Mouse (Mus musculus): Measurements from ENCODE around the gene Zc3h4. TPM values are rescaled to one million over a fixed set of nuclear protein-coding genes. Genes with fewer than 3 reads are reported as not detected.

Gene Zc3h4
- 9.7 and 10.4 TPM in 2 replicates for polyA plus RNA-seq (2015; fragmentation: Nextera tagmentation; extraction: Ambion mirVana)

- no peaks in the 10 kb centered on the region for H3K9me3 ChIP-seq (replicated peaks; ENCODE audit: control insufficient read depth, low read length)
- peak; percentile 53 for ATAC-seq (ENCODE audit: insufficient read depth, low FRiP score)
- peak within 1 kb of the TSS; percentile 84 for H3K4me2 ChIP-seq (ENCODE audit: low read depth, low read length)
- peak within 1 kb of the TSS; percentile 100 for H3K9ac ChIP-seq (ENCODE audit: low read length)
- under 1% methylated on average over 81 of the region's 85 CpGs for WGBS
- H3K27me3 ChIP-seq (ENCODE audit: control insufficient read depth, insufficient read depth, low read length) = no peaks in the 10 kb centered on the region
- H3K27ac ChIP-seq (ENCODE audit: low read length) = peak within 1 kb of the TSS; percentile 100
- H3K36me3 ChIP-seq (ENCODE audit: control insufficient read depth, insufficient read depth, low read length) = no peaks in the 10 kb centered on the region
- peak within 1 kb of the TSS; percentile 95 for H3K4me3 ChIP-seq (replicated peaks; ENCODE audit: low read length)
- H3K4me1 ChIP-seq (ENCODE audit: control insufficient read depth, insufficient read depth, low read length) = peaks cover 36% of the 10 kb centered on the region
Observed at GRCm38 (mm10) chr7:16400689-16401611, at the start of gene Zc3h4. Zc3h4 (plus strand) TSS chr7:16400910.

GRCm38 (mm10) chr7:16355854-16356594 is 44.7 kb upstream of the Zc3h4 start:
- Histone ChIP-seq H3K4me1 (ENCODE audit: control insufficient read depth, insufficient read depth, low read length) (no peaks in the 10 kb centered on the region), H3K27me3 (ENCODE audit: control insufficient read depth, insufficient read depth, low read length) (no peaks in the 10 kb centered on the region), H3K4me2 (ENCODE audit: low read depth, low read length) (no peak overlapping the region), H3K9me3 (replicated peaks; ENCODE audit: control insufficient read depth, low read length) (no peaks in the 10 kb centered on the region), H3K27ac (ENCODE audit: low read length) (peak overlapping the region; percentile 50), H3K4me3 (replicated peaks; ENCODE audit: low read length) (no peak overlapping the region), H3K9ac (ENCODE audit: low read length) (no peak overlapping the region), H3K36me3 (ENCODE audit: control insufficient read depth, insufficient read depth, low read length) (peaks cover 15% of the 10 kb centered on the region; the same call in 1 of the 2 replicates)
- WGBS = 56% methylated on average over 3 of the region's 3 CpGs
- peak; percentile 80; the same call in 1 of the 2 replicates for ATAC-seq (ENCODE audit: insufficient read depth, low FRiP score)

- Histone ChIP-seq H3K4me2 (ENCODE audit: low read depth, low read length) (no peak overlapping the region), H3K9ac (ENCODE audit: low read length) (no peak overlapping the region), H3K4me1 (ENCODE audit: control insufficient read depth, insufficient read depth, low read length) (no peaks in the 10 kb centered on the region), H3K9me3 (replicated peaks; ENCODE audit: control insufficient read depth, low read length) (no peaks in the 10 kb centered on the region), H3K27me3 (ENCODE audit: control insufficient read depth, insufficient read depth, low read length) (no peaks in the 10 kb centered on the region), H3K4me3 (replicated peaks; ENCODE audit: low read length) (no peak overlapping the region), H3K27ac (ENCODE audit: low read length) (no peak overlapping the region), H3K36me3 (ENCODE audit: control insufficient read depth, insufficient read depth, low read length) (peaks cover 15% of the 10 kb centered on the region; the same call in 1 of the 2 replicates)
- WGBS = 94% methylated on average over 3 of the region's 3 CpGs
- no peak for ATAC-seq (ENCODE audit: insufficient read depth, low FRiP score)
Observed at GRCm38 (mm10) chr7:16357602-16358001, 43.1 kb upstream of the Zc3h4 start.

- Histone ChIP-seq H3K27me3 (ENCODE audit: control insufficient read depth, insufficient read depth, low read length) (no peaks in the 10 kb centered on the region), H3K4me1 (ENCODE audit: control insufficient read depth, insufficient read depth, low read length) (peaks cover 13% of the 10 kb centered on the region; the same call in 1 of the 2 replicates), H3K4me3 (replicated peaks; ENCODE audit: low read length) (no peak overlapping the region), H3K27ac (ENCODE audit: low read length) (peak overlapping the region; percentile 84), H3K36me3 (ENCODE audit: control insufficient read depth, insufficient read depth, low read length) (peaks cover 5% of the 10 kb centered on the region), H3K9ac (ENCODE audit: low read length) (no peak overlapping the region), H3K9me3 (replicated peaks; ENCODE audit: control insufficient read depth, low read length) (no peaks in the 10 kb centered on the region), H3K4me2 (ENCODE audit: low read depth, low read length) (no peak overlapping the region)
- no peak for ATAC-seq (ENCODE audit: insufficient read depth, low FRiP score)
- WGBS = 47% methylated on average over 1 of the region's 1 CpGs
Observed at GRCm38 (mm10) chr7:16364319-16364718, 36.4 kb upstream of the Zc3h4 start.

GRCm38 (mm10) chr7:16364901-16365500 is 35.7 kb upstream of the Zc3h4 start:
- ATAC-seq (ENCODE audit: insufficient read depth, low FRiP score) = 0 out of 2 replicates have a peak, but pooled peaks have one; percentile 51
- Histone ChIP-seq H3K36me3 (ENCODE audit: control insufficient read depth, insufficient read depth, low read length) (peaks cover 5% of the 10 kb centered on the region), H3K9ac (ENCODE audit: low read length) (peak overlapping the region; percentile 17; the same call in 1 of the 2 replicates), H3K9me3 (replicated peaks; ENCODE audit: control insufficient read depth, low read length) (no peaks in the 10 kb centered on the region), H3K4me1 (ENCODE audit: control insufficient read depth, insufficient read depth, low read length) (peaks cover 16% of the 10 kb centered on the region; the same call in 1 of the 2 replicates), H3K4me2 (ENCODE audit: low read depth, low read length) (no peak overlapping the region), H3K27ac (ENCODE audit: low read length) (peak overlapping the region; percentile 84), H3K27me3 (ENCODE audit: control insufficient read depth, insufficient read depth, low read length) (no peaks in the 10 kb centered on the region), H3K4me3 (replicated peaks; ENCODE audit: low read length) (no peak overlapping the region)
- 49% methylated on average over 4 of the region's 4 CpGs for WGBS

GRCm38 (mm10) chr7:16366133-16366646 is 34.5 kb upstream of the Zc3h4 start:
- H3K4me1 ChIP-seq (ENCODE audit: control insufficient read depth, insufficient read depth, low read length) = peaks cover 16% of the 10 kb centered on the region; the same call in 1 of the 2 replicates
- H3K27ac ChIP-seq (ENCODE audit: low read length) = peak overlapping the region; percentile 84
- no peak overlapping the region for H3K9ac ChIP-seq (ENCODE audit: low read length)
- no peaks in the 10 kb centered on the region for H3K9me3 ChIP-seq (replicated peaks; ENCODE audit: control insufficient read depth, low read length)
- H3K4me3 ChIP-seq (replicated peaks; ENCODE audit: low read length) = no peak overlapping the region
- H3K36me3 ChIP-seq (ENCODE audit: control insufficient read depth, insufficient read depth, low read length) = peaks cover 5% of the 10 kb centered on the region
- H3K4me2 ChIP-seq (ENCODE audit: low read depth, low read length) = no peak overlapping the region
- ATAC-seq (ENCODE audit: insufficient read depth, low FRiP score) = peak; percentile 54; the same call in 1 of the 2 replicates
- WGBS = 73% methylated on average over 10 of the region's 10 CpGs
- H3K27me3 ChIP-seq (ENCODE audit: control insufficient read depth, insufficient read depth, low read length) = no peaks in the 10 kb centered on the region

GRCm38 (mm10) chr7:16366669-16367068 is 34.0 kb upstream of the Zc3h4 start:
- H3K27ac ChIP-seq (ENCODE audit: low read length) = peak overlapping the region; percentile 84
- H3K36me3 ChIP-seq (ENCODE audit: control insufficient read depth, insufficient read depth, low read length) = peaks cover 5% of the 10 kb centered on the region
- no peaks in the 10 kb centered on the region for H3K9me3 ChIP-seq (replicated peaks; ENCODE audit: control insufficient read depth, low read length)
- 75% methylated on average over 4 of the region's 4 CpGs for WGBS
- ATAC-seq (ENCODE audit: insufficient read depth, low FRiP score) = no peak
- H3K4me2 ChIP-seq (ENCODE audit: low read depth, low read length) = no peak overlapping the region
- H3K9ac ChIP-seq (ENCODE audit: low read length) = no peak overlapping the region
- H3K4me1 ChIP-seq (ENCODE audit: control insufficient read depth, insufficient read depth, low read length) = peaks cover 16% of the 10 kb centered on the region; the same call in 1 of the 2 replicates
- H3K27me3 ChIP-seq (ENCODE audit: control insufficient read depth, insufficient read depth, low read length) = no peaks in the 10 kb centered on the region
- H3K4me3 ChIP-seq (replicated peaks; ENCODE audit: low read length) = no peak overlapping the region

- Histone ChIP-seq H3K36me3 (ENCODE audit: control insufficient read depth, insufficient read depth, low read length) (peaks cover 5% of the 10 kb centered on the region), H3K27me3 (ENCODE audit: control insufficient read depth, insufficient read depth, low read length) (no peaks in the 10 kb centered on the region), H3K4me3 (replicated peaks; ENCODE audit: low read length) (no peak overlapping the region), H3K27ac (ENCODE audit: low read length) (peak overlapping the region; percentile 88), H3K4me1 (ENCODE audit: control insufficient read depth, insufficient read depth, low read length) (peaks cover 16% of the 10 kb centered on the region; the same call in 1 of the 2 replicates), H3K9me3 (replicated peaks; ENCODE audit: control insufficient read depth, low read length) (no peaks in the 10 kb centered on the region), H3K9ac (ENCODE audit: low read length) (no peak overlapping the region), H3K4me2 (ENCODE audit: low read depth, low read length) (no peak overlapping the region)
- WGBS = 70% methylated on average over 2 of the region's 2 CpGs
- peak; percentile 41; the same call in 1 of the 2 replicates for ATAC-seq (ENCODE audit: insufficient read depth, low FRiP score)
Observed at GRCm38 (mm10) chr7:16368835-16369234, 31.9 kb upstream of the Zc3h4 start.

All from stomach, embryonic 16.5 days (tissue).